Mouse (Mus musculus): ENCODE measurements around the gene Pigq. TPM values are rescaled to one million over a fixed set of nuclear protein-coding genes. Genes with fewer than 3 reads are reported as not detected.

The Pigq gene
- 137 and 139 TPM in 2 replicates for polyA plus RNA-seq (2014; fragmentation: Nextera tagmentation; extraction: Ambion mirVana)

DNA sequence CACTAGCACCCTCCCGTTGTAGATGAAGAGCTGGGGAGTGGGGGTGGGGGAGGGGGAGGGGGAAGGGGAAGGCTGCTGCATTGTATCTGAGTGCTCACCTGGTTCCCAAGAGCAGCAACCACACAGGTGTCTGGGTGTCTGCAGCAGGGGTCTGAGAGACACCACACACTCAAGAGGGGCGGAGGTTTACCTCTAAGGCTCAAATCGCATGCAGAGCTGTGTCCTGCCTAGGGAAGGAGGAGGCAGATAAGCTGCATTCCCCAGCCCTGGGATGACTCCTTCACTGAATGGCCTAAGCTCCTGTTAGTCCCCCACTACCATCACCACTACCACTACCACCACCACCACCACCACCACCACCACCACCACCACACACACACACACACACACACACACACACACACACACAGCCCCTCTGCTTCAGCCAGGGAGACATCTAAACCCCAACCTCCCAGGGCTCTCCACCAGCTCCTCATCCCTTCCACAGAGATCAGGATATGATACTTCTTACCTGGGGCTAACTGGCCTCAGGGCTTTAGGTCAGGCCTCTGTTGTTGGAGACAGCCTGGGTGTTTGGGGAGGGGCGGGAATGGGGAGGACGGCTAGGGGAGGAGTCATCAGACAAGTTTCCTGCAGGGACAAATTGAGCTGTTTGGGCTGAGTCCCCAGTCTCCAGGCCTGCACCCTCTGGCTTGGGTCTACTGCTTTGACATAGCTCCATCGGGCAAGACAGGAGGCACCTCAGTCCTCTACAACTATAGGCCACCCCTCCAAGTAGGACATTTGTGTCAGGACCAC lies at the start of gene Pigq, which contains the start of gene Nhlrc4:
Pigq (minus strand) TSS at position 571 of the 798 bp plus-strand sequence.
Nhlrc4 (minus strand) TSS at position 596 of the 798 bp plus-strand sequence.
- Histone ChIP-seq H3K9me3 (ENCODE audit: control insufficient read depth, low read length) (no peaks in the 10 kb centered on the region), H3K4me2 (peak within 1 kb of the TSS; percentile 79), H3K4me3 (ENCODE audit: low read depth, low read length) (peak within 1 kb of the TSS; percentile 78), H3K36me3 (ENCODE audit: control insufficient read depth, insufficient read depth, low read length) (peaks cover 2% of the 10 kb centered on the region; the same call in 1 of the 2 replicates), H3K4me1 (replicated peaks; ENCODE audit: control insufficient read depth, insufficient read depth, low read length) (peaks cover 55% of the 10 kb centered on the region), H3K27ac (ENCODE audit: low read depth, low read length) (peak within 1 kb of the TSS; percentile 93), H3K9ac (ENCODE audit: low read depth, low read length) (peak within 1 kb of the TSS; percentile 61), H3K27me3 (replicated peaks; ENCODE audit: control insufficient read depth, insufficient read depth, low read length) (no peaks in the 10 kb centered on the region; the same call in 1 of the 2 replicates)
- no peak for DNase-seq (ENCODE audit: low spot score)
- WGBS, result 45% methylated on average over 6 of the region's 6 CpGs
- peak; percentile 38; the same call in 1 of the 2 replicates for ATAC-seq (replicated peaks; ENCODE audit: low FRiP score)

GRCm38 (mm10) chr17:25993489-25993888 lies 48.8 kb upstream of the Pigq start:
- Histone ChIP-seq H3K27me3 (replicated peaks; ENCODE audit: control insufficient read depth, insufficient read depth, low read length) (no peaks in the 10 kb centered on the region), H3K4me2 (no peak overlapping the region), H3K4me3 (ENCODE audit: low read depth, low read length) (no peak overlapping the region), H3K4me1 (replicated peaks; ENCODE audit: control insufficient read depth, insufficient read depth, low read length) (peaks cover 8% of the 10 kb centered on the region; the same call in 1 of the 2 replicates), H3K9ac (ENCODE audit: low read depth, low read length) (no peak overlapping the region), H3K9me3 (ENCODE audit: control insufficient read depth, low read length) (no peaks in the 10 kb centered on the region), H3K27ac (ENCODE audit: low read depth, low read length) (no peak overlapping the region), H3K36me3 (ENCODE audit: control insufficient read depth, insufficient read depth, low read length) (peaks cover 3% of the 10 kb centered on the region; the same call in 1 of the 2 replicates)
- ATAC-seq (replicated peaks; ENCODE audit: low FRiP score) (peak; percentile 61; the same call in 1 of the 2 replicates), DNase-seq (ENCODE audit: low spot score) (no peak)
- 62% methylated on average over 3 of the region's 3 CpGs for WGBS

DNA sequence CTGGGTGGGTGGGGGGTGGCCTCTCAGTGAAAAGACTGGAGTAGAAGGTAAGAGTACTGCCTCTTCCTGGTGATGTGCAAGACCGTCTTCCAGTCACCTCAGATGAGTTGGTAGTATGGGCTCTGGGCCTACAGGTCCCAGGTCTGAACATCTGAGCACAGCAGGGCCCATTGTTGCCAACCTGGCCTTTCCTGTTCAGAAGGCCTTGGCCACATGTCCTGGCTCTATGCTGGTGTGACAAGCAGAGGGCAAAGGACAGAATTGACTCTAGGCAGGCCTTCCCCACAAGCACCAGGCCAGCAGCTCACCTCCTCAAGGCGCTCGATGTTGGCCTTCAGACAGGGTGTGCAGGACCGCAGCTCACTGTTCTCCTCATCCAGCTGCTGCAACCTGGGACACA lies 47.5 kb upstream of the Pigq start:
- Histone ChIP-seq H3K4me1 (replicated peaks; ENCODE audit: control insufficient read depth, insufficient read depth, low read length) (peaks cover 8% of the 10 kb centered on the region; the same call in 1 of the 2 replicates), H3K36me3 (ENCODE audit: control insufficient read depth, insufficient read depth, low read length) (peaks cover 3% of the 10 kb centered on the region; the same call in 1 of the 2 replicates), H3K27me3 (replicated peaks; ENCODE audit: control insufficient read depth, insufficient read depth, low read length) (no peaks in the 10 kb centered on the region), H3K9ac (ENCODE audit: low read depth, low read length) (no peak overlapping the region), H3K4me3 (ENCODE audit: low read depth, low read length) (no peak overlapping the region), H3K9me3 (ENCODE audit: control insufficient read depth, low read length) (no peaks in the 10 kb centered on the region), H3K27ac (ENCODE audit: low read depth, low read length) (no peak overlapping the region), H3K4me2 (no peak overlapping the region)
- 99% methylated on average over 4 of the region's 4 CpGs for WGBS
- ATAC-seq (replicated peaks; ENCODE audit: low FRiP score), result no peak
- DNase-seq (ENCODE audit: low spot score), result no peak

- H3K27ac ChIP-seq (ENCODE audit: low read depth, low read length), result no peak overlapping the region
Measured at GRCm38 (mm10) chr17:25990331-25990730, 45.6 kb upstream of the Pigq start.

GRCm38 (mm10) chr17:25985306-25986294 lies 40.9 kb upstream of the Pigq start, which contains the start of gene Capn15:
Gene Capn15, minus strand, starts transcription at chr17:25985796.
- H3K4me3 ChIP-seq (ENCODE audit: low read depth, low read length), result peak within 1 kb of the TSS; percentile 93
- DNase-seq (ENCODE audit: low spot score), result peak; percentile 87
- peak within 1 kb of the TSS; percentile 95 for H3K4me2 ChIP-seq
- H3K27me3 ChIP-seq (replicated peaks; ENCODE audit: control insufficient read depth, insufficient read depth, low read length), result no peaks in the 10 kb centered on the region
- no peaks in the 10 kb centered on the region; the same call in 1 of the 2 replicates for H3K36me3 ChIP-seq (ENCODE audit: control insufficient read depth, insufficient read depth, low read length)
- peak within 1 kb of the TSS; percentile 79 for H3K27ac ChIP-seq (ENCODE audit: low read depth, low read length)
- WGBS, result under 1% methylated on average over 91 of the region's 91 CpGs
- peak within 1 kb of the TSS; percentile 94 for H3K9ac ChIP-seq (ENCODE audit: low read depth, low read length)
- peaks cover 27% of the 10 kb centered on the region for H3K4me1 ChIP-seq (replicated peaks; ENCODE audit: control insufficient read depth, insufficient read depth, low read length)
- ATAC-seq (replicated peaks; ENCODE audit: low FRiP score), result peak; percentile 97
- no peaks in the 10 kb centered on the region for H3K9me3 ChIP-seq (ENCODE audit: control insufficient read depth, low read length)

More at GRCm38 (mm10) chr17:25990331-25990730, 45.6 kb upstream of the Pigq start:
- Histone ChIP-seq H3K4me2 (peak overlapping the region; percentile 11; the same call in 1 of the 2 replicates), H3K9me3 (ENCODE audit: control insufficient read depth, low read length) (no peaks in the 10 kb centered on the region), H3K9ac (ENCODE audit: low read depth, low read length) (no peak overlapping the region), H3K4me1 (replicated peaks; ENCODE audit: control insufficient read depth, insufficient read depth, low read length) (peaks cover 8% of the 10 kb centered on the region; the same call in 1 of the 2 replicates), H3K27me3 (replicated peaks; ENCODE audit: control insufficient read depth, insufficient read depth, low read length) (no peaks in the 10 kb centered on the region), H3K4me3 (ENCODE audit: low read depth, low read length) (no peak overlapping the region), H3K36me3 (ENCODE audit: control insufficient read depth, insufficient read depth, low read length) (peaks cover 3% of the 10 kb centered on the region; the same call in 1 of the 2 replicates)
- WGBS, result 44% methylated on average over 5 of the region's 5 CpGs
- DNase-seq (ENCODE audit: low spot score) (no peak), ATAC-seq (replicated peaks; ENCODE audit: low FRiP score) (no peak)

- H3K36me3 ChIP-seq (ENCODE audit: control insufficient read depth, insufficient read depth, low read length), result no peaks in the 10 kb centered on the region; the same call in 1 of the 2 replicates
- no peak for ATAC-seq (replicated peaks; ENCODE audit: low FRiP score)
- DNase-seq (ENCODE audit: low spot score), result no peak
Measured at GRCm38 (mm10) chr17:25984556-25985305, 40.0 kb upstream of the Pigq start.

DNA sequence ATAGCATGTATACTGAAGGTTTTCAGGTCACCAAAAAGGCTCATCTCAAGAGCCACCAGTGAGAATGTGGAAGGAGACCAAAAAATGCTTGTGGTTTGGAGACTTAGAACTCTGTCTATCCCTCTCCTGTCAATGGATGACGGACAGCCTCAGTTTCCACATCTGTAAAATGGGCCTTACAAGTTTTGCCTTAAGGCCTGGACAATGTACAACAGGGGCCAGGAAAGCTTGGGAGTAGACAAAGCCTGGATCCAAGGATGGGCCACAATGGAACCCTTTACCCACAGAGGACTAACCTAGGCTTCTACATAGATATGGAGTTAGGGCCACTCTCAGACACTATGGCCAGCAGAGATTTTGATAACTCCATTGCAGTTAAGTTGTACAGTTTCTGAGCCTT lies 39.3 kb upstream of the Pigq start:
- peak overlapping the region; percentile 95 for H3K4me2 ChIP-seq
- H3K27ac ChIP-seq (ENCODE audit: low read depth, low read length), result no peak overlapping the region
- no peaks in the 10 kb centered on the region for H3K9me3 ChIP-seq (ENCODE audit: control insufficient read depth, low read length)
- ATAC-seq (replicated peaks; ENCODE audit: low FRiP score), result no peak
- H3K36me3 ChIP-seq (ENCODE audit: control insufficient read depth, insufficient read depth, low read length), result no peaks in the 10 kb centered on the region
- H3K4me3 ChIP-seq (ENCODE audit: low read depth, low read length), result peak overlapping the region; percentile 93
- peaks cover 24% of the 10 kb centered on the region for H3K4me1 ChIP-seq (replicated peaks; ENCODE audit: control insufficient read depth, insufficient read depth, low read length)
- WGBS, result 91% methylated on average over 1 of the region's 1 CpGs
- no peak for DNase-seq (ENCODE audit: low spot score)
- no peak overlapping the region for H3K9ac ChIP-seq (ENCODE audit: low read depth, low read length)
- no peaks in the 10 kb centered on the region for H3K27me3 ChIP-seq (replicated peaks; ENCODE audit: control insufficient read depth, insufficient read depth, low read length)

More at GRCm38 (mm10) chr17:25984556-25985305, 40.0 kb upstream of the Pigq start:
- Histone ChIP-seq H3K4me1 (replicated peaks; ENCODE audit: control insufficient read depth, insufficient read depth, low read length) (peaks cover 24% of the 10 kb centered on the region), H3K4me3 (ENCODE audit: low read depth, low read length) (peak overlapping the region; percentile 93), H3K27me3 (replicated peaks; ENCODE audit: control insufficient read depth, insufficient read depth, low read length) (no peaks in the 10 kb centered on the region), H3K9ac (ENCODE audit: low read depth, low read length) (peak overlapping the region; percentile 94), H3K27ac (ENCODE audit: low read depth, low read length) (peak overlapping the region; percentile 79), H3K4me2 (peak overlapping the region; percentile 95), H3K9me3 (ENCODE audit: control insufficient read depth, low read length) (no peaks in the 10 kb centered on the region)
- 11% methylated on average over 17 of the region's 17 CpGs for WGBS

Measured in liver, embryonic 11.5 days (tissue).